Mouse (Mus musculus): ENCODE results near the gene Kmo. TPM values are rescaled to one million over a fixed set of nuclear protein-coding genes. Genes with fewer than 3 reads are reported as not detected.

Kmo gene
- total RNA-seq, 2 experiments from 2014 or later = 0.44 to 0.51 TPM

- intact Hi-C loops (cut with DNase I) = loop anchor here (2.0 kb wide), 1 partner anchor 54 kb away; no protein-coding TSS in a partner anchor
- DNase-seq = no peak
Observed at GRCm38 (mm10) chr1:175631080-175631479, 10.9 kb downstream of the Kmo start.

GRCm38 (mm10) chr1:175631721-175632221 is 11.6 kb downstream of the Kmo start:
- no peak for DNase-seq
- intact Hi-C loops (cut with DNase I) = loop anchor here (2.0 kb wide), 1 partner anchor 53 kb away; no protein-coding TSS in a partner anchor

- intact Hi-C loops (cut with DNase I) = no loop called here
Observed at GRCm38 (mm10) chr1:175632470-175632869, 12.3 kb downstream of the Kmo start.

GRCm38 (mm10) chr1:175637677-175638076 is 17.5 kb downstream of the Kmo start:
- intact Hi-C loops (cut with DNase I) = no loop called here
- DNase-seq = no peak

More at GRCm38 (mm10) chr1:175632470-175632869, 12.3 kb downstream of the Kmo start:
- DNase-seq = no peak

- DNase-seq = no peak
- intact Hi-C loops (cut with DNase I) = no loop called here
Observed at GRCm38 (mm10) chr1:175639072-175639471, 18.9 kb downstream of the Kmo start.

GRCm38 (mm10) chr1:175640435-175641150 is 20.4 kb downstream of the Kmo start:
- DNase-seq = no peak
- intact Hi-C loops (cut with DNase I) = no loop called here

GRCm38 (mm10) chr1:175643496-175644265 is 23.5 kb downstream of the Kmo start:
- intact Hi-C loops (cut with DNase I) = no loop called here
- no peak for DNase-seq

GRCm38 (mm10) chr1:175646952-175647351 is 26.8 kb downstream of the Kmo start:
- intact Hi-C loops (cut with DNase I) = no loop called here
- no peak for DNase-seq

- no peak for DNase-seq
- intact Hi-C loops (cut with DNase I) = no loop called here
Observed at GRCm38 (mm10) chr1:175648615-175649014, 28.4 kb downstream of the Kmo start.

- DNase-seq = no peak
- intact Hi-C loops (cut with DNase I) = loop anchor here (10.0 kb wide), 1 partner anchor 535 kb away; no protein-coding TSS in a partner anchor
Observed at GRCm38 (mm10) chr1:175659900-175660299, 39.7 kb downstream of the Kmo start.

- DNase-seq = no peak
- intact Hi-C loops (cut with DNase I) = loop anchor here (10.0 kb wide), 1 partner anchor 544 kb away; no protein-coding TSS in a partner anchor
Observed at GRCm38 (mm10) chr1:175668666-175669405, 48.7 kb downstream of the Kmo start.

GRCm38 (mm10) chr1:175669456-175669855 is 49.3 kb downstream of the Kmo start:
- intact Hi-C loops (cut with DNase I) = loop anchor here (10.0 kb wide), 1 partner anchor 545 kb away; no protein-coding TSS in a partner anchor
- no peak for DNase-seq

GRCm38 (mm10) chr1:175670042-175670441 is 49.9 kb downstream of the Kmo start:
- no peak for DNase-seq
- intact Hi-C loops (cut with DNase I) = loop anchor here (5.0 kb wide), 2 partner anchors 197 to 252 kb away; partner anchors contain the start of gene Gm38100

- intact Hi-C loops (cut with DNase I) = loop anchor here (5.0 kb wide), 2 partner anchors 196 to 251 kb away; partner anchors contain the start of gene Gm38100
Observed at GRCm38 (mm10) chr1:175671626-175672025, 51.4 kb downstream of the Kmo start.

GRCm38 (mm10) chr1:175673563-175674325 is 53.6 kb downstream of the Kmo start:
- DNase-seq = no peak
- intact Hi-C loops (cut with DNase I) = loop anchor here (5.0 kb wide), 2 partner anchors 194 to 249 kb away; partner anchors contain the start of gene Gm38100

More at GRCm38 (mm10) chr1:175671626-175672025, 51.4 kb downstream of the Kmo start:
- no peak for DNase-seq

GRCm38 (mm10) chr1:175675116-175675515 is 54.9 kb downstream of the Kmo start:
- DNase-seq = peak; percentile 11 to 22
- intact Hi-C loops (cut with DNase I) = no loop called here

- DNase-seq = no peak
- intact Hi-C loops (cut with DNase I) = no loop called here
Observed at GRCm38 (mm10) chr1:175677459-175677858, 57.3 kb downstream of the Kmo start.

- intact Hi-C loops (cut with DNase I) = no loop called here
Observed at GRCm38 (mm10) chr1:175680995-175681394, 60.8 kb downstream of the Kmo start.

GRCm38 (mm10) chr1:175691686-175692245 is 71.6 kb downstream of the Kmo start:
- intact Hi-C loops (cut with DNase I) = loop anchor here (1.0 to 5.0 kb wide), 3 partner anchors 66 to 191 kb away; partner anchors contain the start of genes Exo1 and Fh1
- DNase-seq = no peak

More at GRCm38 (mm10) chr1:175680995-175681394, 60.8 kb downstream of the Kmo start:
- DNase-seq = no peak
